Mouse (Mus musculus) forebrain, embryonic 14.5 days (tissue): Measurements from ENCODE around the gene Dop1a. TPM values are rescaled to one million over a fixed set of nuclear protein-coding genes. Genes with fewer than 3 reads are reported as not detected.

Experiments used
- ATAC-seq: fragments of 200-750 bp; cut with Nextera tagmentation; 2 replicates; pipeline ENCODE4 v1.8.0; 2017; ENCODE audit warnings: mild to moderate bottlenecking, moderate library complexity
- DNase-seq: peaks from one replicate; pipeline ENCODE4 v3.0.0-alpha.2; 2015; ENCODE audit warnings: low spot score
- H3K27ac ChIP-seq: fragments of 300-500 bp; sonication (generic); 2 replicates; pipeline ENCODE4 v1.5.1; 2014; ENCODE audit warnings: low read depth, mild to moderate bottlenecking, control low read depth, low read length, moderate library complexity
- H3K27me3 ChIP-seq: fragments of 300-500 bp; sonication (generic); replicated peaks from 2 replicates; pipeline ENCODE4 v1.6.1; 2014; ENCODE audit warnings: low read length, control low read depth, mixed read lengths; ENCODE audit not compliant: control insufficient read depth, insufficient read depth
- H3K36me3 ChIP-seq: fragments of 300-500 bp; sonication (generic); 2 replicates; pipeline ENCODE4 v1.6.1; 2014; ENCODE audit warnings: low read length, control low read depth; ENCODE audit not compliant: control insufficient read depth, insufficient read depth
- H3K4me1 ChIP-seq: fragments of 300-500 bp; sonication (generic); 2 replicates; pipeline ENCODE4 v1.6.1; 2014; ENCODE audit warnings: antibody characterized with exemption, low read length, control low read depth; ENCODE audit not compliant: control insufficient read depth, insufficient read depth
- H3K4me2 ChIP-seq: fragments of 300-500 bp; sonication (generic); 2 replicates; pipeline ENCODE4 v1.6.1; 2014; ENCODE audit warnings: mild to moderate bottlenecking, control low read depth, low read length
- H3K4me3 ChIP-seq: fragments of 300-500 bp; sonication (generic); 2 replicates; pipeline ENCODE4 v1.5.1; 2014; ENCODE audit warnings: low read depth, low read length, control low read depth
- H3K9ac ChIP-seq: fragments of 300-500 bp; sonication (generic); 2 replicates; pipeline ENCODE4 v1.6.1; 2014; ENCODE audit warnings: mild to moderate bottlenecking, low read length, control low read depth, moderate library complexity
- H3K9me3 ChIP-seq: fragments of 300-500 bp; sonication (generic); replicated peaks from 2 replicates; pipeline ENCODE4 v1.6.1; 2016; ENCODE audit warnings: low read length, control low read depth, mixed read lengths; ENCODE audit not compliant: control insufficient read depth
- WGBS: fragments of 180-500 bp; shearing (Covaris S2); extraction: QIAGEN DNeasy Blood & Tissue Kit; methylation state at CpG from one replicate; pipeline ENCODE4 v1.1.7; 2014; 5-methylcytosine and 5-hydroxymethylcytosine counted together
- polyA plus RNA-seq: library from polyadenylated mRNA; unstranded; fragments of >200 nt; fragmentation: Nextera tagmentation; extraction: Ambion mirVana; gene quantifications from 2 replicates; pipeline ENCODE4 v1.2.1, GENCODE M21; 2014

Dop1a gene
- polyA plus RNA-seq, 1 experiment from 2014 or later = 28.6 TPM

- Histone ChIP-seq H3K36me3 (peaks cover 90% of the 10 kb centered on the region), H3K4me3 (no peak overlapping the region), H3K27me3 (no peaks in the 10 kb centered on the region), H3K9me3 (no peaks in the 10 kb centered on the region), H3K9ac (no peak overlapping the region), H3K27ac (no peak overlapping the region), H3K4me2 (no peak overlapping the region), H3K4me1 (no peaks in the 10 kb centered on the region)
- 96% methylated on average over 3 of the region's 3 CpGs for WGBS
- no peak for ATAC-seq
- DNase-seq = no peak
Observed at GRCm38 (mm10) chr9:86560543-86560942, 93.6 kb downstream of the Dop1a start.

GRCm38 (mm10) chr9:86569314-86569910 lies 102.5 kb downstream of the Dop1a start:
- H3K4me3 ChIP-seq = no peak overlapping the region
- H3K9me3 ChIP-seq = no peaks in the 10 kb centered on the region
- DNase-seq = no peak
- H3K9ac ChIP-seq = no peak overlapping the region
- peaks cover 6% of the 10 kb centered on the region; the same call in 1 of the 2 replicates for H3K4me1 ChIP-seq
- H3K27me3 ChIP-seq = no peaks in the 10 kb centered on the region
- H3K4me2 ChIP-seq = no peak overlapping the region
- peaks cover 41% of the 10 kb centered on the region for H3K36me3 ChIP-seq
- WGBS = 95% methylated on average over 3 of the region's 3 CpGs
- ATAC-seq = no peak
- no peak overlapping the region for H3K27ac ChIP-seq

- H3K4me2 ChIP-seq = peak overlapping the region; percentile 100
- ATAC-seq (no peak), DNase-seq (peak; percentile 53)
- WGBS = 67% methylated on average over 10 of the region's 10 CpGs
- no peak overlapping the region for H3K27ac ChIP-seq
- no peaks in the 10 kb centered on the region for H3K27me3 ChIP-seq
- H3K4me1 ChIP-seq = peaks cover 6% of the 10 kb centered on the region; the same call in 1 of the 2 replicates
- H3K9ac ChIP-seq = no peak overlapping the region
- H3K9me3 ChIP-seq = no peaks in the 10 kb centered on the region
- H3K36me3 ChIP-seq = peaks cover 31% of the 10 kb centered on the region
- H3K4me3 ChIP-seq = no peak overlapping the region; the same call in 1 of the 2 replicates
Observed at GRCm38 (mm10) chr9:86570261-86570890, 103.4 kb downstream of the Dop1a start.

- H3K4me1 ChIP-seq = peaks cover 6% of the 10 kb centered on the region; the same call in 1 of the 2 replicates
Observed at GRCm38 (mm10) chr9:86570946-86571345, 104.0 kb downstream of the Dop1a start.

GRCm38 (mm10) chr9:86571540-86572135 lies 104.7 kb downstream of the Dop1a start, which contains the start of the genes Pgm3 and Rwdd2a:
Pgm3 (minus strand) TSS chr9:86571842.
Rwdd2a (plus strand) TSS chr9:86571991.
- Histone ChIP-seq H3K4me3 (peak within 1 kb of the TSS; percentile 67), H3K27me3 (no peaks in the 10 kb centered on the region), H3K27ac (0 out of 2 replicates have a peak within 1 kb of the TSS, but pooled peaks have one; percentile 63), H3K9ac (peak within 1 kb of the TSS; percentile 69), H3K9me3 (no peaks in the 10 kb centered on the region), H3K4me1 (peaks cover 6% of the 10 kb centered on the region; the same call in 1 of the 2 replicates), H3K36me3 (peaks cover 23% of the 10 kb centered on the region), H3K4me2 (peak within 1 kb of the TSS; percentile 100)
- ATAC-seq = peak; percentile 98
- DNase-seq = peak; percentile 96
- WGBS = 0% methylated on average over 59 of the region's 59 CpGs

More at GRCm38 (mm10) chr9:86570946-86571345, 104.0 kb downstream of the Dop1a start:
- DNase-seq = no peak
- no peak for ATAC-seq
- Histone ChIP-seq H3K9me3 (no peaks in the 10 kb centered on the region), H3K4me2 (peak overlapping the region; percentile 100), H3K36me3 (peaks cover 29% of the 10 kb centered on the region), H3K4me3 (peak overlapping the region; percentile 67), H3K27ac (no peak overlapping the region), H3K27me3 (no peaks in the 10 kb centered on the region), H3K9ac (peak overlapping the region; percentile 69)
- WGBS = 28% methylated on average over 8 of the region's 8 CpGs

- DNase-seq = no peak
- WGBS = under 1% methylated on average over 25 of the region's 25 CpGs
- Histone ChIP-seq H3K4me3 (peak overlapping the region; percentile 67), H3K36me3 (peaks cover 18% of the 10 kb centered on the region), H3K27me3 (no peaks in the 10 kb centered on the region), H3K4me1 (peaks cover 6% of the 10 kb centered on the region; the same call in 1 of the 2 replicates), H3K9me3 (no peaks in the 10 kb centered on the region), H3K27ac (no peak overlapping the region), H3K9ac (peak overlapping the region; percentile 66), H3K4me2 (peak overlapping the region; percentile 100)
- ATAC-seq = no peak
Observed at GRCm38 (mm10) chr9:86572196-86572595, 105.2 kb downstream of the Dop1a start.

- H3K4me1 ChIP-seq = peaks cover 6% of the 10 kb centered on the region; the same call in 1 of the 2 replicates
- H3K27ac ChIP-seq = no peak overlapping the region
- H3K9ac ChIP-seq = peak overlapping the region; percentile 66
- peak; percentile 89 for DNase-seq
- H3K4me3 ChIP-seq = peak overlapping the region; percentile 67
- H3K9me3 ChIP-seq = no peaks in the 10 kb centered on the region
- peak; percentile 11; the same call in 1 of the 2 replicates for ATAC-seq
- H3K4me2 ChIP-seq = peak overlapping the region; percentile 100
- WGBS = 8% methylated on average over 13 of the region's 13 CpGs
- peaks cover 14% of the 10 kb centered on the region for H3K36me3 ChIP-seq
- no peaks in the 10 kb centered on the region for H3K27me3 ChIP-seq
Observed at GRCm38 (mm10) chr9:86572636-86573291, 105.8 kb downstream of the Dop1a start.

GRCm38 (mm10) chr9:86573616-86574303 lies 106.8 kb downstream of the Dop1a start:
- WGBS = 89% methylated on average over 20 of the region's 20 CpGs
- Histone ChIP-seq H3K9me3 (no peaks in the 10 kb centered on the region), H3K4me1 (peaks cover 6% of the 10 kb centered on the region; the same call in 1 of the 2 replicates), H3K4me3 (no peak overlapping the region), H3K4me2 (no peak overlapping the region), H3K36me3 (peaks cover 8% of the 10 kb centered on the region), H3K27ac (no peak overlapping the region), H3K9ac (no peak overlapping the region), H3K27me3 (no peaks in the 10 kb centered on the region)
- DNase-seq = no peak
- ATAC-seq = no peak
